ENCODE assay signal across 18 mouse cellular contexts in genomic region chr6:92973340-92973739, GRCm38 (mm10). TPM values are rescaled to one million over a fixed set of nuclear protein-coding genes. Genes with fewer than 3 reads are reported as not detected.
"Had no signal": no experiment of that assay in that cellular context is flagged by ENCODE, and none has a peak within 500 bp of the region (broad histone marks: within the 10 kb centered on the region; RNA-seq: fewer than 3 reads in every experiment).

No protein-coding gene starts in this region.

- H3K4me3 ChIP-seq: neural tube, embryonic 12.5 days; neural tube, embryonic 13.5 days; neural tube, embryonic 15.5 days; stomach, embryonic 15.5 days had no signal

- H3K27ac ChIP-seq: neural tube, embryonic 12.5 days; neural tube, embryonic 13.5 days; neural tube, embryonic 15.5 days; stomach, embryonic 15.5 days; stomach, postnatal 0 days had no signal

- H3K9ac ChIP-seq: neural tube, embryonic 12.5 days; neural tube, embryonic 13.5 days; neural tube, embryonic 15.5 days; stomach, embryonic 15.5 days had no signal

- H3K4me2 ChIP-seq: neural tube, embryonic 12.5 days; neural tube, embryonic 13.5 days; neural tube, embryonic 15.5 days; stomach, embryonic 15.5 days had no signal

- H3K27me3 ChIP-seq: neural tube, embryonic 12.5 days; neural tube, embryonic 13.5 days; neural tube, embryonic 15.5 days; stomach, embryonic 15.5 days had no signal

- H3K4me1 ChIP-seq: neural tube, embryonic 12.5 days; neural tube, embryonic 13.5 days; neural tube, embryonic 15.5 days; stomach, embryonic 15.5 days had no signal

- DNase-seq: retina, postnatal 1 day; right cerebral cortex, adult 18-20 months; right cerebral cortex, postnatal 14 days; right cerebral cortex, postnatal 25 days; right cerebral cortex, postnatal 4 days; spleen, adult 18-20 months; thymus, adult 18-20 months; thymus, adult 2 months; thymus, postnatal 14 days; thymus, postnatal 25 days; thymus, postnatal 36 days; thymus, postnatal 4 days had no signal

- H3K36me3 ChIP-seq: neural tube, embryonic 12.5 days; neural tube, embryonic 13.5 days; neural tube, embryonic 15.5 days; stomach, embryonic 15.5 days had no signal

- H3K9me3 ChIP-seq: neural tube, embryonic 12.5 days; neural tube, embryonic 13.5 days; neural tube, embryonic 15.5 days; stomach, embryonic 15.5 days had no signal

RNA-seq across cellular contexts. Expression of gene Adamts9, which starts 30.0 kb away (rescaled TPM):
- total RNA-seq: neutrophil, adult 5-6 weeks had no signal
